Mouse (Mus musculus) erythroblast, adult 5-6 weeks (primary cell): Measurements from ENCODE around the gene Cep19. TPM values are rescaled to one million over a fixed set of nuclear protein-coding genes. Genes with fewer than 3 reads are reported as not detected.

Source experiments
- ATAC-seq: replicated peaks from 2 replicates; pipeline ENCODE4 v1.8.0; 2016; ENCODE audit warnings: moderate number of reproducible peaks, mild to moderate bottlenecking, moderate TSS enrichment, inconsistent platforms; ENCODE audit not compliant: poor library complexity, low FRiP score, severe bottlenecking
- total RNA-seq, 2 experiments: library from RNA; stranded (forward) in 1 of 2; stranded (reverse) in 1 of 2; fragments of 150-400 nt in 1 of 2; fragments of 200-764, 138-1000 nt in 1 of 2; gene quantifications; 2 replicates each; pipeline versions ENCODE4 v1.2.3 to v1.2.4; 2015 to 2017; ENCODE audit warnings: low replicate concordance in 2 of 2

The Cep19 gene
- total RNA-seq, 2 experiments from 2014 or later = 15.0 to 15.4 TPM

- ATAC-seq = no peak
Observed at GRCm38 (mm10) chr16:32135842-32136357, 36.3 kb downstream of the Cep19 start.

DNA sequence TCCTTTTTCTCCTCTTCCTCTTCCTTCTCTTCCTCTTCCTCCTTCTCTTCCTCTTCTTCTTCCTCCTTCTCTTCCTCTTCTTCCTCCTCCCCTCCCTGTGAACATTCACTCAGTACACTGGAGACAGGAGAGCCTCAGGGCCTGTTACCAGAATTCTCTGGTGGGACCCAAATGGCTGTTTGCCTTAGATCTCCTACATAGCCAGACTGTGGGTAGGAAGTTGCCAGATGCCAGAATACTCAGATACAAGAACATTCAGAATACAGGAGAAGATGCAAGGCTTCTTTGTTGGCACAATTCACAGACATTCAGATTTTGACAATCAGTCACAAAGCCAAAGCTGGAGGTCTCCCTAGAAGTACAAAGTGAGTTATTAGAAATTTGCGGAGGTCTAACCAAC lies 39.4 kb downstream of the Cep19 start:
- ATAC-seq = no peak

GRCm38 (mm10) chr16:32143766-32144165 lies 44.2 kb downstream of the Cep19 start:
- no peak for ATAC-seq

DNA sequence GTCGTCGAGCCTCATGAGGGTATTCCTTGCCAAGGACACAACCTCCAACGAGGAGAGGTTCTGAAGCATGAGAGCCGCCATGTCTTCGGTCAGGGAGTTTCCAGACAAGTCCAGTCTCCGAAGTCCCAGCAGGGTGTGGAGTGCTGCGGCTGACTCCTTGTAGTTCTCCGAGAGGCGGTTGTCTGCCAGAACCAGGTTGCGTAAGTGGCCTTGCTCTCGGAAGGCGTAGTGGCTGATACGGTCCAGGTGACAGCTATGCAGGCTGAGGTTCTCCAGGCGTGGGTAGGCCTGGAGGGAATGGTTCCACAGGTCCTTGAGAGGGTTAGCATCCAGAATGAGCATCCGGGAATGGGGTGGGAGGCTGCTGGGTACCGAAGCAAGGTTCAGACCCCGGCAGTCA lies 45.0 kb downstream of the Cep19 start:
- ATAC-seq = no peak

DNA sequence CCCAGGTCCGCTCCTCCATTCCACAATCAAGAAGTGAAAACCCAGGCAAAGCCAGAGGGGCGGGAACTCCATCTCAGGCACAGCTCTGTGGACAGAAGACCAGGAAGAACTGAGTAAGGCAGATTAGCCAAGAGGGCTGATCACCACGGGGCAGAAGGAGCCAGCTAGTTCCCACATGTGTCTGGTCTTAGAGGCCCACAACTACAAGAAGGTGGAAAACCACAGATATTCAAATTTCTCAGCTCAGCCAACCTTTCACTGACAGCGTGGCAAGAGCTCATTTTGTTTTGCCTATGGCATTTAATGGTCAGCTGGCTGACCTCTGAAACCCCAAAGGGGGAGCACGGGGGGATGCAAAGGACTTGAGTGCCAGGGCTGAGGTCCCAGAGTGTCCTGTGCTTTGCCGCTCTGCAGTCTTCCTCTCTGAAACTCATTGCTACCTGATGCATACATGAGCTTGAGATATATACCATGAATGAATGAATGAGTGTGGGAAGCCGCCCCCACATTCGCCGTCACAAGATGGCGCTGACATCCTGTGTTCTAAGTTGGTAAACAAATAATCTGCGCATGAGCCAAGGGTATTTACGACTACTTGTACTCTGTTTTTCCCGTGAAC lies 48.1 kb downstream of the Cep19 start:
- peak; percentile 78 for ATAC-seq

DNA sequence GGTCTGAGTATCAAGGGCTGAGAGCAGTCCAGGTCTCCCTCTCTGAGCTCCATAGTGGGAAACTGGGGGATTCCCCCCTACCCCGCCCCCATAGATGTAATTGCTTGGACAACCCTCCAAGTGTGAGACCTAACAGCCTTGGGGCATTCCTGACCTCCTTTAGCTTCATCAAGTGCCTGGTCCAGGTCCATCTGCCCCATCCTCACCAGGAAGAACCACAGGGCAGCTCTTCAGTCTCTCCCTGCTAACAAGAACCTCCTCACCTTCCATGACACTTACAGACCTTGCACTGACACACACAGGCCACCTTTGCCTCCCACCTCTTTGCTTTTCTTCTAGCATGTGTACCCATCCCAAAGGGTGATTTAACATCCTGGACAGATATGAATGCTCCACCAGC lies 54.4 kb downstream of the Cep19 start:
- ATAC-seq = no peak

GRCm38 (mm10) chr16:32154437-32154836 lies 54.8 kb downstream of the Cep19 start:
- ATAC-seq = no peak

DNA sequence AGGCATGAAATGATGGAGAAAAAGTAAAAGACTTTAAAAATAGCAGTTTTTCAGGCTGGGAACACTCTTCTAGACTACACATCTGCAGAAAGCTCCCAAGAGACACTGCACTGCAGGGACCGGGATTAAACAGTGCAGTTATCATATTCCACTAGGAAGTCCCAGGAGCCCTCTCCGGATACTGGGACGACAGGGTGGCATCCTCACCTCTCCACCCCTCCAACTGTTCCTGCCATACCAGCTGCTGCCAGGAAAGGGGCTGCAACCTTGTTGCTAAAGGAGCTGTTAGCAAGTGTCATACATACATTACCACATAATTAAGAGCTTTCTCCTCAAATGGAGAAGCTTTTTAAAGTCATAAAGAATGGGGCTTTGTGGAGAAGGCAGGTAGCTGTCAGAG lies 57.1 kb downstream of the Cep19 start:
- ATAC-seq = no peak

DNA sequence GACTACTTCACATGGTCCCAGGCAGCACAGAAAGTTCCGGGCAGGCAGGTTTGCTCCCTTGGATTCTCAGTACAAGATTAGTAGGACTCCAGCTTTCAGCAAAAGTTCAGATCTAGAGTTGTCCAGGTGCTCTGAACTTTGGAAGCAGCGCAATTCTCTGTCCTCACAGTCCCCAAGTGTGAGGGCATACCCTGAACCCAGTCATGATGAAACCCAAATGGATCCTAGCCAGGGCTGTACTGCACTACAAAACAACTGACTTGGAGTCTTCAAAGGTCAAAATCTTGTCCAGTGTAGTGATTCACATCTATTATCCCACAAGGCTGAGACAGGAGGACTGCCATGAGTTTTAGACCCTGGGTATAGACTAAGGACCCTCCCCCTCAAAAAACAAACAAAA lies 57.8 kb downstream of the Cep19 start:
- ATAC-seq = no peak

Other genes with a start within 250 kb of the Cep19 start
- gene Meltf, start 221.0 kb upstream of the Cep19 start, total RNA-seq (2015; ENCODE audit: low replicate concordance) = not detected in 2 replicates
- gene Meltf, start 221.0 kb upstream of the Cep19 start, total RNA-seq (2017; ENCODE audit: low replicate concordance) = not detected in 2 replicates
- gene Pigz, start 165.9 kb upstream of the Cep19 start, total RNA-seq (2015; ENCODE audit: low replicate concordance) = 1.9 TPM in 1 of 2 replicates, not detected in the other
- 0.09 and 0.98 TPM in 2 replicates for gene Pigz, start 165.9 kb upstream of the Cep19 start, total RNA-seq (2017; ENCODE audit: low replicate concordance)
- 3.1 and 14.0 TPM in 2 replicates for gene 0610012G03Rik, start 151.3 kb upstream of the Cep19 start, total RNA-seq (2015; ENCODE audit: low replicate concordance)
- gene 0610012G03Rik, start 151.3 kb upstream of the Cep19 start, total RNA-seq (2017; ENCODE audit: low replicate concordance) = 1.3 and 7.2 TPM in 2 replicates
- gene Ncbp2, start 151.3 kb upstream of the Cep19 start, total RNA-seq (2015; ENCODE audit: low replicate concordance) = 3.1 and 11.7 TPM in 2 replicates
- gene Ncbp2, start 151.3 kb upstream of the Cep19 start, total RNA-seq (2017; ENCODE audit: low replicate concordance) = 4.9 and 8.9 TPM in 2 replicates
- 2.3 and 4.4 TPM in 2 replicates for gene Senp5, start 96.5 kb upstream of the Cep19 start, total RNA-seq (2015; ENCODE audit: low replicate concordance)
- 2.8 and 4.6 TPM in 2 replicates for gene Senp5, start 96.5 kb upstream of the Cep19 start, total RNA-seq (2017; ENCODE audit: low replicate concordance)
- 10.2 and 21.7 TPM in 2 replicates for gene Pak2, start 20.5 kb upstream of the Cep19 start, total RNA-seq (2015; ENCODE audit: low replicate concordance)
- gene Pak2, start 20.5 kb upstream of the Cep19 start, total RNA-seq (2017; ENCODE audit: low replicate concordance) = 18.1 and 20.1 TPM in 2 replicates
- 16.9 and 30.4 TPM in 2 replicates for gene Pigx, start 60 bp upstream of the Cep19 start, total RNA-seq (2015; ENCODE audit: low replicate concordance)
- gene Pigx, start 60 bp upstream of the Cep19 start, total RNA-seq (2017; ENCODE audit: low replicate concordance) = 5.9 and 18.3 TPM in 2 replicates
- gene Nrros, start 65.8 kb downstream of the Cep19 start, total RNA-seq (2015; ENCODE audit: low replicate concordance) = 29.0 and 38.5 TPM in 2 replicates
- 18.1 and 25.4 TPM in 2 replicates for gene Nrros, start 65.8 kb downstream of the Cep19 start, total RNA-seq (2017; ENCODE audit: low replicate concordance)
- 1.9 and 6.9 TPM in 2 replicates for gene Bex6, start 80.0 kb downstream of the Cep19 start, total RNA-seq (2015; ENCODE audit: low replicate concordance)
- 3.2 and 7.8 TPM in 2 replicates for gene Bex6, start 80.0 kb downstream of the Cep19 start, total RNA-seq (2017; ENCODE audit: low replicate concordance)
- gene Fbxo45, start 147.4 kb downstream of the Cep19 start, total RNA-seq (2015; ENCODE audit: low replicate concordance) = 1.9 and 2.7 TPM in 2 replicates
- 8.0 and 10.0 TPM in 2 replicates for gene Fbxo45, start 147.4 kb downstream of the Cep19 start, total RNA-seq (2017; ENCODE audit: low replicate concordance)
- gene Wdr53, start 147.4 kb downstream of the Cep19 start, total RNA-seq (2015; ENCODE audit: low replicate concordance) = 0.58 and 2.3 TPM in 2 replicates
- gene Wdr53, start 147.4 kb downstream of the Cep19 start, total RNA-seq (2017; ENCODE audit: low replicate concordance) = 5.3 and 5.6 TPM in 2 replicates
- not detected in 2 replicates for gene Smco1, start 171.7 kb downstream of the Cep19 start, total RNA-seq (2015; ENCODE audit: low replicate concordance)
- not detected in 2 replicates for gene Smco1, start 171.7 kb downstream of the Cep19 start, total RNA-seq (2017; ENCODE audit: low replicate concordance)
- 5.0 and 10.0 TPM in 2 replicates for gene Rnf168, start 177.7 kb downstream of the Cep19 start, total RNA-seq (2015; ENCODE audit: low replicate concordance)
- gene Rnf168, start 177.7 kb downstream of the Cep19 start, total RNA-seq (2017; ENCODE audit: low replicate concordance) = 27.6 and 29.0 TPM in 2 replicates
- 52.1 and 72.9 TPM in 2 replicates for gene Ubxn7, start 232.5 kb downstream of the Cep19 start, total RNA-seq (2015; ENCODE audit: low replicate concordance)
- 58.9 and 66.2 TPM in 2 replicates for gene Ubxn7, start 232.5 kb downstream of the Cep19 start, total RNA-seq (2017; ENCODE audit: low replicate concordance)